Mouse (Mus musculus) E14TG2a.4 (cell line): ENCODE results near the gene Pde1c.

ENCODE experiments used
- CTCF ChIP-seq: conservative IDR thresholded peaks from 2 replicates; pipeline ENCODE4 v1.5.1; 2014; ENCODE audit warnings: low read length
- NANOG ChIP-seq: IDR thresholded peaks from 2 replicates; pipeline ENCODE4 v1.6.1; 2014; ENCODE audit warnings: borderline replicate concordance, low read length, mixed read lengths
- POU5F1 ChIP-seq: IDR thresholded peaks from 2 replicates; pipeline ENCODE4 v1.6.1; 2014; ENCODE audit warnings: low read length, borderline replicate concordance

- no peak for TF ChIP-seq CTCF
- no peak for TF ChIP-seq NANOG
- no peak for TF ChIP-seq POU5F1
These were observed 79.7 kb downstream of the Pde1c start for GRCm38 (mm10) chr6:56489161-56489560.
